Comparison of ENCODE assay signal across 8 mouse cellular contexts in genomic region chr15:25992992-25993727, GRCm38 (mm10). TPM values are rescaled to one million over a fixed set of nuclear protein-coding genes. Genes with fewer than 3 reads are reported as not detected.
A peak's percentile ranks its signal among the peaks of the same experiment; 100 is the strongest.
DNase-seq lines count a peak whose midpoint lies in the region; ATAC-seq and TF ChIP-seq lines count a peak whose summit lies in the region.
"Had no signal": no experiment of that assay in that cellular context is flagged by ENCODE, and none has a peak within 500 bp of the region (broad histone marks: within the 10 kb centered on the region; RNA-seq: fewer than 3 reads in every experiment).

No protein-coding gene starts in this region.

- no peak overlapping the region for H3K4me2 ChIP-seq in intestine, postnatal 0 days (replicated peaks; ENCODE audit: low read depth)
- no peak overlapping the region for H3K4me2 ChIP-seq in liver, postnatal 0 days (ENCODE audit: low read depth, low read length)
- H3K4me2 ChIP-seq: neural tube, embryonic 13.5 days had no signal

- peak; percentile 74 for DNase-seq in A20 (ENCODE audit: low read depth, low spot score)
- peak; percentile 73 for DNase-seq in brain, embryonic 14.5 days (ENCODE audit: low read depth)
- DNase-seq in liver, postnatal 0 days = peak; percentile 47
- peak; percentile 31 for DNase-seq in retina, postnatal 7 days (ENCODE audit: low read depth, low spot score)

- no peak for TF ChIP-seq POLR2A in brain, embryonic 14.5 days (IDR thresholded peaks at IDR 0.05; ENCODE audit: borderline replicate concordance, extremely low read depth, insufficient read depth, insufficient read length, poor library complexity, severe bottlenecking)

- peak; percentile 69 for ATAC-seq in CD4-positive, CD25-positive, alpha-beta regulatory T cell, adult 4 months
- 0 out of 2 replicates have a peak, but pooled peaks have one; percentile 52 for ATAC-seq in erythroid progenitor cell, adult 5-6 weeks (replicated peaks; ENCODE audit: low FRiP score, poor library complexity, severe bottlenecking)
- ATAC-seq in intestine, postnatal 0 days = no peak
- no peak for ATAC-seq in liver, postnatal 0 days

- H3K4me3 ChIP-seq in intestine, postnatal 0 days (ENCODE audit: low read depth, low read length) = no peak overlapping the region
- no peak overlapping the region for H3K4me3 ChIP-seq in liver, postnatal 0 days (ENCODE audit: low read depth, low read length)
- H3K4me3 ChIP-seq: neural tube, embryonic 13.5 days had no signal

- 0 out of 2 replicates have a peak, but pooled peaks cover 3% of the 10 kb centered on the region for H3K4me1 ChIP-seq in intestine, postnatal 0 days (replicated peaks; ENCODE audit: control insufficient read depth, insufficient read depth, low read length)
- no peaks in the 10 kb centered on the region; the same call in 1 of the 2 replicates for H3K4me1 ChIP-seq in liver, postnatal 0 days (ENCODE audit: insufficient read depth)
- H3K4me1 ChIP-seq: neural tube, embryonic 13.5 days had no signal

- TF ChIP-seq EP300 in liver, postnatal 0 days (IDR thresholded peaks at IDR 0.05; ENCODE audit: low read depth) = no peak

- no peak overlapping the region for H3K27ac ChIP-seq in intestine, postnatal 0 days (ENCODE audit: low read depth, low read length)
- no peak overlapping the region for H3K27ac ChIP-seq in liver, postnatal 0 days (ENCODE audit: low read depth)
- H3K27ac ChIP-seq: neural tube, embryonic 13.5 days had no signal

- WGBS in intestine, postnatal 0 days = 57% methylated on average over 8 of the region's 8 CpGs
- 57% methylated on average over 8 of the region's 8 CpGs for WGBS in liver, postnatal 0 days (ENCODE audit: insufficient replicate concordance)

- TF ChIP-seq CTCF in brain, embryonic 14.5 days (IDR thresholded peaks at IDR 0.05; ENCODE audit: borderline replicate concordance, extremely low read depth, insufficient read depth, insufficient read length) = peak; percentile 58; the same call in 1 of the 2 replicates
- TF ChIP-seq CTCF in intestine, postnatal 0 days (IDR thresholded peaks at IDR 0.05; ENCODE audit: low read depth) = peak; percentile 77
- TF ChIP-seq CTCF in liver, postnatal 0 days (IDR thresholded peaks at IDR 0.05; ENCODE audit: low read depth) = peak; percentile 71

- H3K36me3 ChIP-seq in intestine, postnatal 0 days (ENCODE audit: control insufficient read depth, insufficient read depth) = peaks cover 49% of the 10 kb centered on the region
- peaks cover 86% of the 10 kb centered on the region for H3K36me3 ChIP-seq in liver, postnatal 0 days (replicated peaks; ENCODE audit: insufficient read depth, low read length)

- no peaks in the 10 kb centered on the region for H3K27me3 ChIP-seq in intestine, postnatal 0 days (replicated peaks; ENCODE audit: control insufficient read depth, insufficient read depth, low read length)
- no peaks in the 10 kb centered on the region for H3K27me3 ChIP-seq in liver, postnatal 0 days (ENCODE audit: insufficient read depth, low read length)
- H3K27me3 ChIP-seq: neural tube, embryonic 13.5 days had no signal

- no peak overlapping the region for H3K9ac ChIP-seq in intestine, postnatal 0 days (ENCODE audit: low read depth, low read length)
- H3K9ac ChIP-seq in liver, postnatal 0 days (replicated peaks) = no peak overlapping the region
- H3K9ac ChIP-seq: neural tube, embryonic 13.5 days had no signal

- H3K9me3 ChIP-seq in intestine, postnatal 0 days (ENCODE audit: control insufficient read depth) = no peaks in the 10 kb centered on the region
- no peaks in the 10 kb centered on the region for H3K9me3 ChIP-seq in liver, postnatal 0 days (ENCODE audit: low read length)
- H3K9me3 ChIP-seq: neural tube, embryonic 13.5 days had no signal

RNA-seq across cellular contexts. Expression of gene Zfp622, which starts 9.0 kb away (rescaled TPM):
- polyA plus RNA-seq in CD4-positive, CD25-positive, alpha-beta regulatory T cell, adult 4 months (2017; shearing (Covaris generic)) = 10 to 100 TPM in 1 of 2 experiments, 1 to 10 TPM in 1; 6.3 to 18.1 TPM
- polyA plus RNA-seq in brain, embryonic 14.5 days (2012; rRNA removed) = 26.8 and 29.1 TPM in 2 replicates
- 2.9 and 16.8 TPM in 2 replicates for total RNA-seq in erythroid progenitor cell, adult 5-6 weeks (2015; ENCODE audit: low replicate concordance)
- total RNA-seq in erythroid progenitor cell, adult 5-6 weeks (2017; ENCODE audit: low replicate concordance) = 25.9 and 26.9 TPM in 2 replicates
- polyA plus RNA-seq in intestine, postnatal 0 days (2015; fragmentation: Nextera tagmentation; extraction: Ambion mirVana) = 23.3 and 24.4 TPM in 2 replicates
- polyA plus RNA-seq in liver, postnatal 0 days (2015; fragmentation: Nextera tagmentation; extraction: Ambion mirVana) = 9.8 and 13.4 TPM in 2 replicates

Comparison
In these comparisons a context has a peak if more than half of its experiments do, and no peak if none do; other contexts are left out.
1. ATAC-seq: peak in CD4-positive, CD25-positive, alpha-beta regulatory T cell, adult 4 months (single experiment) and erythroid progenitor cell, adult 5-6 weeks (single experiment); none in intestine, postnatal 0 days (single experiment) and liver, postnatal 0 days (single experiment).
2. Peak in every context shown above with its lines, with median percentiles within 50 percentile points of each other: DNase-seq and CTCF ChIP-seq.